Mouse (Mus musculus) gastrocnemius, postnatal 4 days (tissue): ENCODE results near the gene Plxnb2. TPM values are rescaled to one million over a fixed set of nuclear protein-coding genes. Genes with fewer than 3 reads are reported as not detected.

Experiments used
- DNase-seq, 2 experiments: peaks; one replicate each; pipeline ENCODE4 v3.0.0; 2021 to 2022; ENCODE audit warnings: low spot score in 2 of 2, mixed read lengths in 2 of 2
- microRNA-seq: library from miRNA; unstranded; fragments of <30 nt; microRNA quantifications from one replicate; pipeline ENCODE4 v1.2.0, GENCODE M21; 2021
- total RNA-seq, 2 experiments: library from RNA; stranded (reverse); gene quantifications; 2 replicates each; pipeline ENCODE4 v1.2.3; 2021

Gene Plxnb2
- total RNA-seq, 2 experiments from 2014 or later = 81.0 to 84.7 TPM

DNA sequence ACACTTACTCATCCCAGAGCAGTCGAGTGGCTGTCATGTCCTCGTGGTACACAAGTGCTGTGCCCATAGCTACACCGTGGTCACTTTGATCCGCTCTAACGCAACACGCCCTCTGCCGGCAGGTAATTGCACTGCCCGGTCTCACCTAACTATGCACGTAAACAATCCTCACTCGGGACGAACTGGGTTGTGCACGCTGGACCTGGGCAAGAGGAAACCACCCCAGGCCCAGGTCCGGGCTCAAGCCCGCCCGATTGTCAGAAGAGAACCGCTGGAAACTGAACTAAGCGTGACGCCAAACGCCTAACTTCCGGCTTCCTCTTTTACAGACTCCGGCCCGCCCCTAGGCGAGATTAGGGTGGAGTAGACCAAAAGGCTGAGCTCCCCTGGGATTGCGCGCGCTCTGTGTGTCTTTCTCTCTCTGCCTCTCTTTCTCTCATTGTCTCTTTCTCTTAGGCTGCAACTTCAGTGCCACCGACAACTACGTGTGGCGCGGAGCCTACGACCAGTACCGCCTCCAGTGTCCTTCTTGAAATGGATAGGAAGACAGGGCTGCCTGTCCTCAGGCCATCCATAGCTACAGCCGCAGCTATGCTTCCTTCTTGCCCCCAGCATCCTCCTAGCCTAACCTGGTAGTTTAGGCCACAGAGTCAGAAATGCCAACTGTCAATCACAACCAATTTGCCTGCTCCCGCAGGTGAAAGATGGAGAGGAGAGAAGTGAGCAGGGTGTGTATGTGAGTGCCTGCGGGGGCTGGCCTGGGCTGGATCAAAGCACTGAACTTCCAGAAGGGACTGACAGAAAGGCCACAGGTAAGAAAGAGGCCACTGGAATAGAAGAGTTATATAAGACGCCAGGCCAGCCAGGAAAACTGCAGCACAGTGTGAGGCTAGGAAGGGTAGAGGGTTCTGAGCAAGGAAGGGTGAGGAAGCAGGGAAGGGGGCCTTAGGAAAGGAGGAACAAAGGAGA, 51.9 kb downstream of the Plxnb2 start, which contains the start of gene Hdac10:
Hdac10 (minus strand) TSS at position 319 of the 969 bp plus-strand sequence.
- DNase-seq = peak; percentile 57 to 85

DNA sequence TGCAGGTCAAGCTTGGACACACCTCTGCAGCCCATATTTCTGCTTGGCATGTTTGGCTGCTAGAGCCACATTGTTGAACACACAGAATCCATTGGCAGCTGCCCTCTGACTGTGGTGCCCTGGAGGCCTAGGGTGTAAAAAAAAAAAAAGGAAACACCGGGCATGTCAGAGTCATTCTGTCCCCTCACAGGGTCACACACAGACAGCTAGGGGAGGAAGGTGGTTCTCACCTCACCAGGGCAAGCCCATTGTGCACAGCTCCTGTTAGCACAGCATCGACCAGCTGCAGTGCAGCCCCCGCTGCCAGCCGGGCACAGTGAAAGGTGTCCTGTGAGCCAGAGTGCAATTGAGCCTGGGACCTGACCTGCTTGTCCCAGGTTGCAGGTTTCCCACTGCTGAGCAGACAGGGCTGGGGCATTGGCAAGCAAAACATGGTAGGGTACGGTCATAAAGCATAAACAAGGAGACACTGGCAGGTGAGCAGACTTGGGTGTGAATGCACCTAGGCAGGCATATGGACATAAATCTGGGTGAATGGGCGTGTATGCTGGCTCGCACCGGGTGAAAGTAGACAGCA, 53.1 kb downstream of the Plxnb2 start:
- DNase-seq = no peak

DNA sequence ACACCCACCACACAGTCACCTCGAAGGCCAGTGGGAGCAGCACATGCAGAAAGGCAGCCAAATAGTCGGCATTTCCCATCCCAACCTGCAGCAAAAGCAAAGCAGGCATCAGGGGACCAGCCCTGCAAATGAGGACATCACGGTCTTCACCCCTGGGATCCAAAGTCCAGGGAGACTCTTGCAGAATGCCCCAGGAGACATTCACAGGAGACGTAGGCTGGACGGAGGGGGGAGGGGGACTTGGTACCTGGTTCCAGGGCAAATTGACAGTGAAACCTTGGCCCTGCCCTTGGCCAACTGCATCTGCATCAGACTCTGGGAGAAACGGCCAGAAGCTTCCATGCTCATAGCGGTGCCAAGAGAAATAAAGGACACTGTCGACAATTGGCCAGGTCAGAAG, 54.0 kb downstream of the Plxnb2 start:
- no peak for DNase-seq

DNA sequence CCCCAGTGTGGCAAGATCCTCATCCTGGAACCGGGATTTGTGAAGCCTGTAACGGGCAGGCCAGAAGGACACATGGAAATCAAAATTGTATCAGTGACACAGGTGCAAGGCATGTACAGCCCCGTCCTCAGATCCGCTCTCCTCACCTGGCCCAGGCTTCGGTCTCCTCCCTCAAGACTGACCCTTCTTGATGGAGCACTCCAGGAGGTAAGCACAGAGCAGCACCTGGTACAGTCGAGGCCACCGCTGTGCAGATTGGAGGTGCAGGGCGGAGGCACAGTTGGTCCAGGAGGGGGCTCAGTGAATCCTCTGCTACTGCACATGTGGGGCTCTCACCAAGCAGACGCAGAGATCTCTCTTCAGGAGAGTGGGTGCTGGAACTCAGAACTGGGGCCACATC, 55.2 kb downstream of the Plxnb2 start:
- no peak for DNase-seq

DNA sequence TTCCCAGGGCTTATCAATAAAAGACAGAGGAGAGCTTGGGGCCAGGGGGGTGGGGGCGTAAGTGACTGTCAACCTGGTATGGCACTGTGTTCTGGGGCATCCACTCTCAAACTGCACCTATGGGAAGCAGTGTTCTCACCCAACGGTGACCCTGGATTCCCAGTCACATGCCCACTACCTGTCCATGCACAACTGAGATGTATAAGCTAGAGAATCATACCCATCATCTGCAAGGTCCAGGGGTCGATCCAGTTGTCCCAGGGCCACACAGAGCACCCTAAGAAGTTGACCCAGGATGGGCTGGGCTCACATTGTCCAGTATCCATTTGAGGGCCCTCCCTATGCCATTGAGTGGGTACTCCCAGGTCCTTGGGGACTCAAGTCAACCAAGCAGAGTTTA, 56.3 kb downstream of the Plxnb2 start:
- DNase-seq = no peak

DNA sequence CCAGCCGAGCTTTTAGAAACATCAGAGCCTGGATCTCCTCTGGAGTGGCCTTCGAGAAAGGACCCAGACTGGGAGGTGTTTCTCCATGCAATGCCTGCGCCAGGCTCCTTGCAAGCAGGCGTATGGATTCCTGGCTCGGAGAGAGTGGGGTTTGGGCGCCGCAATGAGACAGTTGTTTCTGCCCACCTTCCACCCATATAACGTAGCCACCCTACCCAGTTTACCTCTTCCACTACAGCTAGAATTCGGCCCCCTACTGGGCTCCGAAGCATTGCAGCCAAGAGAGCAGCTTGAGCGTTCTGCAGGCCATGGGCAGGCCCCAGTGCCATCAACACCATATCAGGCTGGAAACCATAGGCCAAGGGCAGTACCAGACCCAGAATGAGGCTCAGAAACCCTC, 57.0 kb downstream of the Plxnb2 start:
- DNase-seq = peak in 1 of 2 experiments; percentile 39

DNA sequence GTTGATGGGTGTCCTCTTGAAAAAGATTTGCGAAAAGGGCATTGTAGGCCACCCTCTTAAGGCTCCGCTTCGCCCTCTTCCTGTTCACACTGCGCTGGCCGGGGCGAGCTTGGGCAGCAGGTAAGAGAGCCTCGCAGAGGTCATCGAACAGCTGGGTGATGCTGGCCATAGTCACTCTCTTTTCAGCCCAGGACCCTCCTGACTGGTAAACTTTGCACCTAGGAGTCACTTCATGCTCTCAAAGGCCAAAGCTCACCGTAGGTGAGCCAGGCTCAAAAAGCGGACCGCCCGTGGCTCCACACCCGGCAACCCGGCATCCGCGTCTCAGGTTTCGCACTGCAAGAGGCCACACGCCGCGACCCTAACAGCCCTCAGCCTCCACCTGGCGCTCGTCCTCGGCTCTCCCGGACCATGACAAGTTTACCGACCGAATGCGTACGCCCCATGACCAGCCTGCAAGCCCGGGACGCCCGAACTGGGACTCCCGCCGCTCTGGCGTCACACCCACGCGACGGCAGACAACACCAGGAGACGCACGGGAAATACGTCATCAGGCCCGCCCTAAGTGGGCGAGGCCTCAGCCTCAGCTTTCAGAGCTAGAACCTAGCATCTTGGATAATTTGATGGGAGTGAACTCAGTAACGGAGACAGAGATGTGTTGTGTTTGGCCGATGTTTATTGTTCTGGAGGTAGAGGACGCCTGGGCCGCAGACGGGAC, 57.8 kb downstream of the Plxnb2 start, which contains the start of gene Tubgcp6:
Tubgcp6 (minus strand) TSS at position 464 of the 718 bp plus-strand sequence.
- DNase-seq = peak; percentile 87 to 94

DNA sequence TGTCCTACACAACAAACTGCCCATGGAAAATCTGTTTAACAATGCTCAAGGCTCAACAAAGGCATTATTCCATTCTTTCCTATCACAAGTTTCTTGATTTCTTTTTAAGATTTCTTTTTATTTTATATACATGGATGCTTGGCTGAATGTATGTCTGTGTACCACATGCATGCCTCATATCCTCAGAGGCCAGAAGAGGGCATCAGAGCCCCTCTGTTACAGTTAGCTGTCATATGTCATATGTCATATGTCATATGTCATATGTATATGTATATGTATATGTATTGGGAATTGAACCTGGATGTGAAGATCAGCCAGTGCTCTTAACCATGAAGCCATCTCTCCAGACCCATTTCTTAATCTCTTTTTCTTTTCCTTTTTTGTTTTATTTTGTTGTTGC, 62.6 kb downstream of the Plxnb2 start:
- no peak for DNase-seq

DNA sequence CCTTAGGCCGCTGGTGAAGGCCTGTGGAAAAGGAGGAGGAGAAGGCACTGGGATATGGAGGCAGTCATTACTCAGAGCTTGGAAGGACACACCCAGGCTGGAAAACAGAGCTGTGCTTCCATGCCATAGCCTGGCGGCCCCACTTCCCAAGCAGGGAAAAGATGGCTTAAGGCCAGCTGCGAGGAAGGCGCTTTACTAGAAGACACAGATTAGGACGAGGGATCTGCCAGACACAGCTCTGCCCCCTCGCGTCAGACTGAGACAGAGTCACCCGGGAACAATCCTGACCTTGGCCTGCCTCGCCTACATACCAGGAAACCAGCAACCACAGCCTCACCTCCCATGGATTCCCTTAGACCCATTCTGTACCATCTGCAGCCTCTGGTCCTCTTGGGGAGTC, 70.4 kb downstream of the Plxnb2 start:
- no peak for DNase-seq

DNA sequence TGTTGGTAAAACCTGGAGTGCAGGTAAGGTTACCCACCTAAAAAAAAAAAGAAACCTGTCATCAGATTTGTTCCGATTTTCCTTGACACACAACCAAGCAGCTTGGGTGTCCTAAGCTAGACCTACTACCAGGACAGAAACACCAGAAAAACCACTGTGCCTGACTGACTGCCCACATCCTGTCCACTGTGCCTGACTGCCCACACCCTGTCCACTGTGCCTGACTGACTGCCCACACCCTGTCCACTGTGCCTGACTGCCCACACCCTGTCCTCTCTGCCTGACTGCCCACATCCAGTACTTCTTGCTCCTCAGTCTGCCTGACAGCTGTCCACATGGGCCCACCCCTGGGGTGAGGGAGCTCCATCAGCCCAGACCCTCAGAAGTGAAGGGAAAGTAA, 73.6 kb downstream of the Plxnb2 start:
- no peak for DNase-seq

DNA sequence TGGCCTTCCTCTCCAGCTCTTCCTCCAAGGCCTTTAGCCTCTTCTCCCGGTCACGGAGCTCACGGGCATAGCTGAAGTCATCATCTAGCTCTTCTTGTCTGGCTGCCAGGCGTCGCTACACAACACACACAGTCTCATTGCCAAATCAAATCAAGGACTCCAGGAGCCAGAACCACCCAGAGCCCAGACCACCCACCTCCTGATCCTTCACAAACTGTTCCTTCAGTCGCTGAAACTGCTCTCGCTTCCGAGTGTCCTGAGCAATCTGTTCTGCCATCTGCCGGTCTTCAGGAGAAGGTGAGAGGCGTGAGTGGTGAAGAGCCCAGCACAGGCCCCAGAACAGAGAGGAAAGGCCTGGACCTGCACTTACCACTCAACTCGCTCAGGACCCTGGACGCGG, 74.5 kb downstream of the Plxnb2 start:
- DNase-seq = no peak

Small RNAs within 50 kb of the gene (microRNA-seq; reads per million reads assigned to microRNA genes)
- 1.7 reads per million for gene Mir6958
- not detected for gene Mir7118

Other genes with a start within 250 kb of the Plxnb2 start
- gene Ttll8, start 226.4 kb downstream of the Plxnb2 start, total RNA-seq = under 1 TPM in 1 of 2 experiments, not detected in 1; 0.10 TPM
- under 1 TPM in 1 of 2 experiments, not detected in 1; 0.12 TPM for gene Mlc1, start 201.8 kb downstream of the Plxnb2 start, total RNA-seq
- gene Mov10l1, start 197.9 kb downstream of the Plxnb2 start, total RNA-seq = under 1 TPM in 1 of 2 experiments, not detected in 1; 0.44 TPM
- under 1 TPM; 0.13 to 0.15 TPM for gene Panx2, start 121.1 kb downstream of the Plxnb2 start, total RNA-seq
- gene Trabd, start 105.7 kb downstream of the Plxnb2 start, total RNA-seq = 10 to 100 TPM; 33.8 to 34.8 TPM
- 10 to 100 TPM; 10.5 to 12.4 TPM for gene Selenoo, start 91.7 kb downstream of the Plxnb2 start, total RNA-seq
- 10 to 100 TPM; 13.5 to 16.6 TPM for gene Tubgcp6, start 57.7 kb downstream of the Plxnb2 start, total RNA-seq
- 10 to 100 TPM; 11.2 to 11.8 TPM for gene Hdac10, start 52.1 kb downstream of the Plxnb2 start, total RNA-seq
- gene Mapk12, start 40.1 kb downstream of the Plxnb2 start, total RNA-seq = 10 to 100 TPM; 54.4 to 57.3 TPM
- 1 to 10 TPM; 3.4 to 4.1 TPM for gene Mapk11, start 31.2 kb downstream of the Plxnb2 start, total RNA-seq
- gene Dennd6b, start 15.7 kb upstream of the Plxnb2 start, total RNA-seq = 1 to 10 TPM; 7.9 to 9.0 TPM
- gene Ppp6r2, start 30.8 kb upstream of the Plxnb2 start, total RNA-seq = 10 to 100 TPM; 64.2 to 70.0 TPM
- 10 to 100 TPM; 69.4 to 73.9 TPM for gene Sbf1, start 134.5 kb upstream of the Plxnb2 start, total RNA-seq
- gene Adm2, start 141.9 kb upstream of the Plxnb2 start, total RNA-seq = not detected
- not detected for gene Miox, start 153.6 kb upstream of the Plxnb2 start, total RNA-seq
- 10 to 100 TPM; 45.7 to 47.7 TPM for gene Lmf2, start 174.9 kb upstream of the Plxnb2 start, total RNA-seq
- gene Ncaph2, start 174.9 kb upstream of the Plxnb2 start, total RNA-seq = 10 to 100 TPM; 83.5 to 87.3 TPM
- gene Sco2, start 193.1 kb upstream of the Plxnb2 start, total RNA-seq = 10 to 100 TPM; 11.1 to 12.0 TPM
- under 1 TPM; 0.26 to 0.32 TPM for gene Tymp, start 196.3 kb upstream of the Plxnb2 start, total RNA-seq
- gene Odf3b, start 198.5 kb upstream of the Plxnb2 start, total RNA-seq = under 1 TPM; 0.44 to 0.71 TPM
- gene Klhdc7b, start 204.1 kb upstream of the Plxnb2 start, total RNA-seq = not detected
- gene Syce3, start 229.7 kb upstream of the Plxnb2 start, total RNA-seq = not detected
- gene Cpt1b, start 245.1 kb upstream of the Plxnb2 start, total RNA-seq = 100 to 1,000 TPM; 189 to 210 TPM
- 1 to 10 TPM in 1 of 2 experiments, under 1 TPM in 1; 0.83 to 1.2 TPM for gene C730034F03Rik, start 248.8 kb upstream of the Plxnb2 start, total RNA-seq
- 1 to 10 TPM; 1.7 TPM for gene Gm44502, start 248.9 kb upstream of the Plxnb2 start, total RNA-seq
- gene Chkb, start 249.1 kb upstream of the Plxnb2 start, total RNA-seq = 10 to 100 TPM; 35.8 to 51.0 TPM